Mouse (Mus musculus) testis, adult 2 months (tissue): ENCODE measurements at regions not wholly inside any gene's neighbourhood (a gene's known extent, or its start where the extent isn't known, plus 50 kb on each side); places are given as distances from the start of the nearest gene placed in this dataset.
A peak's percentile ranks its signal among the peaks of the same experiment; 100 is the strongest.

Source experiments
- H3K27ac ChIP-seq: fragments of 200-500 bp; 2 replicates; pipeline ENCODE4 v1.5.1; 2012; ENCODE audit warnings: low read depth, low read length; ENCODE audit not compliant: control insufficient read depth, insufficient read depth
- H3K27me3 ChIP-seq: fragments of 200-500 bp; 2 replicates; pipeline ENCODE4 v1.6.1; 2012; ENCODE audit warnings: mild to moderate bottlenecking, low read length, moderate library complexity; ENCODE audit not compliant: control insufficient read depth, insufficient read depth
- H3K36me3 ChIP-seq: fragments of 200-500 bp; 2 replicates; pipeline ENCODE4 v1.6.1; 2012; ENCODE audit warnings: mild to moderate bottlenecking, low read length; ENCODE audit not compliant: control insufficient read depth, insufficient read depth
- H3K4me1 ChIP-seq: fragments of 200-500 bp; 2 replicates; pipeline ENCODE4 v1.6.1; 2012; ENCODE audit warnings: low read length; ENCODE audit not compliant: control insufficient read depth, insufficient read depth
- H3K4me3 ChIP-seq: fragments of 200-500 bp; 2 replicates; pipeline ENCODE4 v1.5.1; 2012; ENCODE audit warnings: low read depth, mild to moderate bottlenecking, low read length, moderate library complexity, mixed read lengths; ENCODE audit not compliant: control insufficient read depth
- CTCF ChIP-seq: fragments of 200-500 bp; IDR thresholded peaks from 2 replicates; pipeline ENCODE4 v1.5.1; 2012; ENCODE audit warnings: low read depth, mild to moderate bottlenecking, inconsistent platforms, low read length, moderate library complexity; ENCODE audit not compliant: control insufficient read depth, insufficient read depth, insufficient replicate concordance
- POLR2A ChIP-seq: fragments of 200-500 bp; IDR thresholded peaks from 2 replicates; pipeline ENCODE4 v1.6.1; 2012; ENCODE audit warnings: low read depth, mild to moderate bottlenecking, inconsistent platforms, low read length, moderate library complexity; ENCODE audit not compliant: control insufficient read depth

GRCm38 (mm10) chr1:34742234-34742633 is 100.6 kb downstream of the Fam168b start:
- TF ChIP-seq CTCF (no peak), POLR2A (no peak)
- H3K27ac ChIP-seq: no peak overlapping the region
- peaks cover 4% of the 10 kb centered on the region; the same call in 1 of the 2 replicates for H3K4me1 ChIP-seq
- H3K27me3 ChIP-seq: no peaks in the 10 kb centered on the region
- H3K4me3 ChIP-seq: no peak overlapping the region
- no peaks in the 10 kb centered on the region for H3K36me3 ChIP-seq

- peaks cover 6% of the 10 kb centered on the region for H3K4me1 ChIP-seq
- no peak overlapping the region for H3K4me3 ChIP-seq
- H3K36me3 ChIP-seq: no peaks in the 10 kb centered on the region
- no peaks in the 10 kb centered on the region for H3K27me3 ChIP-seq
- TF ChIP-seq POLR2A: no peak
- TF ChIP-seq CTCF: no peak
- no peak overlapping the region for H3K27ac ChIP-seq
Measured at GRCm38 (mm10) chr1:34745881-34746280, 97.0 kb downstream of the Fam168b start.

- Histone ChIP-seq H3K4me3 (no peak overlapping the region), H3K27me3 (no peaks in the 10 kb centered on the region), H3K36me3 (no peaks in the 10 kb centered on the region), H3K27ac (no peak overlapping the region), H3K4me1 (peaks cover 8% of the 10 kb centered on the region)
- TF ChIP-seq POLR2A: no peak
- no peak for TF ChIP-seq CTCF
Measured at GRCm38 (mm10) chr1:34749161-34750040, 93.5 kb downstream of the Fam168b start.

GRCm38 (mm10) chr1:34750061-34751054 is 92.5 kb downstream of the Fam168b start:
- H3K27ac ChIP-seq: no peak overlapping the region
- no peak for TF ChIP-seq CTCF
- TF ChIP-seq POLR2A: no peak

GRCm38 (mm10) chr1:34751128-34751527 is 91.7 kb downstream of the Fam168b start:
- Histone ChIP-seq H3K27me3 (no peaks in the 10 kb centered on the region), H3K4me3 (no peak overlapping the region; the same call in 1 of the 2 replicates), H3K27ac (no peak overlapping the region), H3K36me3 (no peaks in the 10 kb centered on the region), H3K4me1 (peaks cover 8% of the 10 kb centered on the region)
- TF ChIP-seq CTCF: no peak
- no peak for TF ChIP-seq POLR2A

More at GRCm38 (mm10) chr1:34750061-34751054, 92.5 kb downstream of the Fam168b start:
- no peaks in the 10 kb centered on the region for H3K36me3 ChIP-seq
- H3K27me3 ChIP-seq: no peaks in the 10 kb centered on the region
- H3K4me1 ChIP-seq: peaks cover 8% of the 10 kb centered on the region
- peak overlapping the region; percentile 53 for H3K4me3 ChIP-seq

- Histone ChIP-seq H3K27me3 (no peaks in the 10 kb centered on the region), H3K4me3 (no peak overlapping the region), H3K36me3 (no peaks in the 10 kb centered on the region), H3K4me1 (peaks cover 8% of the 10 kb centered on the region), H3K27ac (no peak overlapping the region)
- TF ChIP-seq CTCF (no peak), POLR2A (no peak)
Measured at GRCm38 (mm10) chr1:34753581-34753980, 89.3 kb downstream of the Fam168b start.

- Histone ChIP-seq H3K4me3 (no peak overlapping the region), H3K27ac (no peak overlapping the region), H3K4me1 (no peaks in the 10 kb centered on the region), H3K27me3 (no peaks in the 10 kb centered on the region), H3K36me3 (no peaks in the 10 kb centered on the region)
- TF ChIP-seq CTCF (no peak), POLR2A (no peak)
Measured at GRCm38 (mm10) chr1:34760547-34760946, 82.3 kb downstream of the Fam168b start.
